Mouse (Mus musculus) olfactory bulb, adult 2 months (tissue): ENCODE measurements at regions not wholly inside any gene's neighbourhood (a gene's known extent, or its start where the extent isn't known, plus 50 kb on each side); places are given as distances from the start of the nearest gene placed in this dataset.

Source experiments
- H3K27ac ChIP-seq: fragments of 200-500 bp; 2 replicates; pipeline ENCODE4 v1.5.1; 2012; ENCODE audit warnings: low read depth, low read length; ENCODE audit not compliant: insufficient read depth
- H3K4me1 ChIP-seq: fragments of 200-500 bp; 2 replicates; pipeline ENCODE4 v1.6.1; 2012; ENCODE audit warnings: low read length; ENCODE audit not compliant: control insufficient read depth, insufficient read depth
- H3K4me3 ChIP-seq: fragments of 200-500 bp; 2 replicates; pipeline ENCODE4 v1.5.1; 2012; ENCODE audit warnings: mild to moderate bottlenecking, low read depth, low read length, moderate library complexity; ENCODE audit not compliant: insufficient read depth
- CTCF ChIP-seq: fragments of 200-500 bp; IDR thresholded peaks from 2 replicates; pipeline ENCODE4 v1.5.1; 2012; ENCODE audit warnings: low read depth, mild to moderate bottlenecking, low read length, moderate library complexity; ENCODE audit not compliant: insufficient read depth
- POLR2A ChIP-seq: fragments of 200-500 bp; IDR thresholded peaks from 2 replicates; pipeline ENCODE4 v1.6.1; 2012; ENCODE audit warnings: mild to moderate bottlenecking, low read depth, low read length, moderate library complexity; ENCODE audit not compliant: insufficient read depth
- WGBS: fragments of 180-500 bp; shearing (Covaris S2); methylation state at CpG from one replicate; pipeline ENCODE4 v1.1.7; 2018; 5-methylcytosine and 5-hydroxymethylcytosine counted together

GRCm38 (mm10) chr13:38878718-38879669 lies 81.7 kb downstream of the Slc35b3 start:
- H3K4me3 ChIP-seq = no peak overlapping the region
- TF ChIP-seq CTCF = no peak
- no peak for TF ChIP-seq POLR2A
- WGBS = 72% methylated on average over 7 of the region's 7 CpGs
- no peak overlapping the region for H3K27ac ChIP-seq
- H3K4me1 ChIP-seq = no peaks in the 10 kb centered on the region

GRCm38 (mm10) chr13:38875923-38876322 lies 84.8 kb downstream of the Slc35b3 start:
- Histone ChIP-seq H3K4me3 (no peak overlapping the region), H3K4me1 (no peaks in the 10 kb centered on the region), H3K27ac (no peak overlapping the region)
- TF ChIP-seq CTCF (no peak), POLR2A (no peak)
- 87% methylated on average over 2 of the region's 2 CpGs for WGBS

GRCm38 (mm10) chr13:38864002-38864401 lies 96.7 kb downstream of the Slc35b3 start:
- H3K27ac ChIP-seq = no peak overlapping the region
- TF ChIP-seq CTCF = no peak
- TF ChIP-seq POLR2A = no peak
- 83% methylated on average over 4 of the region's 4 CpGs for WGBS
- H3K4me1 ChIP-seq = no peaks in the 10 kb centered on the region
- H3K4me3 ChIP-seq = no peak overlapping the region

DNA sequence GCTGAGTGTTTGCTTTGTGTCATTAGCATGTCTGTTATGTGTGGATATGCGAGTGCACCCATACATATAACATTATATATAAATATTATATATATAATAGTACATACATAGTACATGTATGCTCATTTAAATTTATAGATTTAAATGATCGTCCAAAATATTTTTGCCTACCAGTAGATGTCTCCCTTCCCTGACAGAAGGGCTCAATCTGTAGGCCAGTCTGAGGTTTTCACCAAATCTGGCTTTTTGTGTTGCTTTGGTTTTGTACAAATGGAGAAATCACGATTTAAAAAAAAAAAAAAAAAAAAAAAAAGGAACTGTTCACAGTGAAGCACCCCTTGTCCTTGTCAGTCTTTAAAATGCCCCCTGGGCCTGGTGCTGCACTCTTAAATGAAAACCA lies 104.9 kb downstream of the Slc35b3 start:
- WGBS = 44% methylated on average over 3 of the region's 3 CpGs
- no peak overlapping the region for H3K4me3 ChIP-seq
- peaks cover 7% of the 10 kb centered on the region for H3K4me1 ChIP-seq
- no peak overlapping the region for H3K27ac ChIP-seq
- TF ChIP-seq CTCF (no peak), POLR2A (no peak)

DNA sequence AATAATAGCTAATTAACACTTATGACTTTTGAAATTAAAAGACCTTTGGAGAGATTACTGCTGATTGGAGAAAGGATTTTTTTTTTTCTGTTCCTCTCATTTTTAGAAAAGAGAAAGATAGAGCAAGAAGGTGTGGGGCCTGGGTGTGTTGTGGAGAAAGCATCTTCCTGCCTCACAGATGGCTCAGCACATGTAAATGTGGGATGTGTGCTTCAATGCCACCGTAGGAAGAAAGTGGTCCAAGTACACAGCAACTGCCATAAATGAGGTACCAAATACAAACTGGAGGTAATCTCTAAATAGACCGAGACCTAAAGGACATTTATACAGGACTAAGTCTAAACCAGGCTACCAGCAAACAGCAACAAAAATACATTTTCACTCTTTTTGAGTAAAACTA lies 105.7 kb downstream of the Slc35b3 start:
- no peak for TF ChIP-seq CTCF
- TF ChIP-seq POLR2A = no peak
- Histone ChIP-seq H3K4me3 (no peak overlapping the region), H3K27ac (no peak overlapping the region), H3K4me1 (peaks cover 11% of the 10 kb centered on the region)
- WGBS = 70% methylated on average over 2 of the region's 2 CpGs

- no peak for TF ChIP-seq CTCF
- no peak for TF ChIP-seq POLR2A
- 32% methylated on average over 9 of the region's 9 CpGs for WGBS
- Histone ChIP-seq H3K4me3 (no peak overlapping the region), H3K4me1 (peaks cover 11% of the 10 kb centered on the region), H3K27ac (peak overlapping the region; percentile 93)
Measured at GRCm38 (mm10) chr13:38852868-38853267, 107.8 kb downstream of the Slc35b3 start.

GRCm38 (mm10) chr13:38851820-38852219 lies 108.9 kb downstream of the Slc35b3 start:
- TF ChIP-seq CTCF = no peak
- no peak for TF ChIP-seq POLR2A
- peaks cover 11% of the 10 kb centered on the region for H3K4me1 ChIP-seq
- peak overlapping the region; percentile 46 for H3K27ac ChIP-seq
- H3K4me3 ChIP-seq = no peak overlapping the region
- 92% methylated on average over 7 of the region's 7 CpGs for WGBS

GRCm38 (mm10) chr13:38838231-38838630 lies 122.4 kb downstream of the Slc35b3 start:
- WGBS = 83% methylated on average over 5 of the region's 5 CpGs
- no peak overlapping the region for H3K27ac ChIP-seq
- H3K4me1 ChIP-seq = no peaks in the 10 kb centered on the region
- TF ChIP-seq CTCF (no peak), POLR2A (no peak)
- no peak overlapping the region for H3K4me3 ChIP-seq

- no peak for TF ChIP-seq CTCF
- TF ChIP-seq POLR2A = no peak
- Histone ChIP-seq H3K4me1 (no peaks in the 10 kb centered on the region), H3K27ac (no peak overlapping the region), H3K4me3 (no peak overlapping the region)
- 27% methylated on average over 2 of the region's 2 CpGs for WGBS
Measured at GRCm38 (mm10) chr13:38825649-38826048, 135.0 kb downstream of the Slc35b3 start.
